Mouse (Mus musculus) embryonic facial prominence, embryonic 11.5 days (tissue): ENCODE results near the gene Mia2. TPM values are rescaled to one million over a fixed set of nuclear protein-coding genes. Genes with fewer than 3 reads are reported as not detected.

ENCODE experiments used
- ATAC-seq: fragments of 200-750 bp; cut with Nextera tagmentation; replicated peaks from 2 replicates; pipeline ENCODE4 v1.8.0; 2017; ENCODE audit warnings: low read depth; ENCODE audit not compliant: insufficient number of reproducible peaks, low FRiP score, low TSS enrichment
- DNase-seq: peaks from one replicate; pipeline ENCODE4 v3.0.0-alpha.2; 2015; ENCODE audit warnings: low spot score
- H3K27ac ChIP-seq: fragments of 300-500 bp; sonication (generic); replicated peaks from 2 replicates; pipeline ENCODE4 v1.5.1; 2014; ENCODE audit warnings: mild to moderate bottlenecking, low read depth, low read length, control low read depth
- H3K27me3 ChIP-seq: fragments of 300-500 bp; sonication (generic); 2 replicates; pipeline ENCODE4 v1.6.1; 2014; ENCODE audit warnings: mild to moderate bottlenecking, low read length, moderate library complexity, mixed read lengths; ENCODE audit not compliant: control insufficient read depth, insufficient read depth
- H3K36me3 ChIP-seq: fragments of 300-500 bp; sonication (generic); replicated peaks from 2 replicates; pipeline ENCODE4 v1.6.1; 2014; ENCODE audit warnings: low read depth, mild to moderate bottlenecking, low read length, moderate library complexity, mixed read lengths; ENCODE audit not compliant: control insufficient read depth, insufficient read depth
- H3K4me1 ChIP-seq: fragments of 300-500 bp; sonication (generic); 2 replicates; pipeline ENCODE4 v1.6.1; 2014; ENCODE audit warnings: low read length, mixed read lengths; ENCODE audit not compliant: control insufficient read depth, insufficient read depth
- H3K4me2 ChIP-seq: fragments of 300-500 bp; sonication (generic); 2 replicates; pipeline ENCODE4 v1.6.1; 2014; ENCODE audit warnings: low read depth, mild to moderate bottlenecking, control low read depth, low read length, moderate library complexity
- H3K4me3 ChIP-seq: fragments of 300-500 bp; sonication (generic); 2 replicates; pipeline ENCODE4 v1.5.1; 2014; ENCODE audit warnings: low read depth, low read length, control low read depth
- H3K9ac ChIP-seq: fragments of 300-500 bp; sonication (generic); replicated peaks from 2 replicates; pipeline ENCODE4 v1.6.1; 2014; ENCODE audit warnings: mild to moderate bottlenecking, control low read depth, low read length
- H3K9me3 ChIP-seq: fragments of 300-500 bp; sonication (generic); replicated peaks from 2 replicates; pipeline ENCODE4 v1.6.1; 2016; ENCODE audit warnings: mild to moderate bottlenecking, low read length, inconsistent platforms, mixed read lengths; ENCODE audit not compliant: control insufficient read depth
- whole genome bisulfite sequencing: fragments of 180-500 bp; shearing (Covaris S2); extraction: QIAGEN DNeasy Blood & Tissue Kit; methylation state at CpG from one replicate; pipeline ENCODE4 v1.1.7; 2014; 5-methylcytosine and 5-hydroxymethylcytosine counted together
- polyA plus RNA-seq: library from polyadenylated mRNA; unstranded; fragments of >200 nt; fragmentation: Nextera tagmentation; extraction: Ambion mirVana; gene quantifications from 2 replicates; pipeline ENCODE4 v1.2.1, GENCODE M21; 2014

The Mia2 gene
- polyA plus RNA-seq, 1 experiment from 2014 or later: 71.9 TPM

DNA sequence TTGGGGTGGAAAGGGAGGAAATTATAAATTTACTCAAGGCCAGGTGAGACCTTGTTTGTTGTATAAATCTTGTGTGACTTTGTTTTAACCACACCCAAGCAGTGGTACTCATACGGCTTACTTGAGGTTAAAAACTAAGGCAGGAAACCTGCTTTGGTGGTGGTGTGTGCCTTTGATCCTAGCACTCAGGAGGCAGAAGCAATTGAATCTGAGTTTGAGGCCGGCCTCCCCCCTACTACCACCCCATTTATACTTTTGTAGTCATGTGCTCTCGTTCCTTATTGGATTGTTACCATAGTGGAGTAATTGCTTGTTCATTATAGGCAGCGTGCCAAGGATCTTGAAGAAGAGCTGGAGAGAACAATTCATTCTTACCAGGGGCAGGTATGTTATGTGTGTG lies 74.3 kb downstream of the Mia2 start:
- Histone ChIP-seq H3K9me3 (no peaks in the 10 kb centered on the region), H3K4me3 (no peak overlapping the region), H3K9ac (no peak overlapping the region), H3K27ac (no peak overlapping the region), H3K27me3 (no peaks in the 10 kb centered on the region), H3K4me1 (no peaks in the 10 kb centered on the region), H3K4me2 (no peak overlapping the region), H3K36me3 (no peaks in the 10 kb centered on the region)
- WGBS: 85% methylated on average over 4 of the region's 4 CpGs
- ATAC-seq: no peak
- DNase-seq: no peak

- no peak for ATAC-seq
- Histone ChIP-seq H3K36me3 (peaks cover 8% of the 10 kb centered on the region), H3K27me3 (no peaks in the 10 kb centered on the region), H3K4me3 (no peak overlapping the region), H3K4me2 (no peak overlapping the region), H3K9ac (no peak overlapping the region), H3K9me3 (no peaks in the 10 kb centered on the region), H3K27ac (no peak overlapping the region), H3K4me1 (no peaks in the 10 kb centered on the region)
- 94% methylated on average over 3 of the region's 3 CpGs for whole genome bisulfite sequencing
- DNase-seq: no peak
Observed at GRCm38 (mm10) chr12:59177814-59178213, 82.2 kb downstream of the Mia2 start.

DNA sequence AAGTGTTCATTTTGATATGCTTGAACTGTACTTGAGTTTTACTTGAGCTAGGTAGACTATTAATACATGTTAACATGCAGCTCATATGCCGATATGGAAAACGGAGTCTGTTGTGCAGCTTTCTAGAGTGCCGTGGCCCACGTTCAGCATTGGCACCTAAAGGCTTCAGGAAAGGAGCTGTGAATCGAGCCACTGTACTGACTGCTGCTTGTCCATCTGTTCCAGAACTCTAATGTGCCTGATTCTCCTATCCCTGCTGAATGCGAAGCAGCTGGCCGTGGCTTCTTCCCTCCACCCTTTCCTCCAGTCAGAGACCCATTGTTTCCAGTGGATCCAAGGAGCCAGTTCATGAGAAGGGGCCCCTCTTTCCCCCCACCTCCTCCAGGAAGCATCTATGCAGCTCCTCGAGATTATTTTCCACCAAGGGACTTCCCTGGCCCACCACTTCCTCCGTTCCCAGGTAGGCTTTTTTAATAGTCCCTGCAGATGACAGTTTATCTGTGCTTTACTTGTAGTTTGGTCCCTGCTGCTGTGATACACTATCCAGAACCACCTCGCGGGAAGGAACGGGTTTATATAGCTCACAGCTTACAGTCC lies 92.6 kb downstream of the Mia2 start:
- ATAC-seq (no peak), DNase-seq (no peak)
- H3K27ac ChIP-seq: no peak overlapping the region
- H3K4me1 ChIP-seq: no peaks in the 10 kb centered on the region
- H3K9me3 ChIP-seq: no peaks in the 10 kb centered on the region
- H3K36me3 ChIP-seq: peaks cover 3% of the 10 kb centered on the region; the same call in 1 of the 2 replicates
- H3K27me3 ChIP-seq: no peaks in the 10 kb centered on the region
- no peak overlapping the region for H3K9ac ChIP-seq
- no peak overlapping the region for H3K4me3 ChIP-seq
- 89% methylated on average over 12 of the region's 12 CpGs for WGBS
- H3K4me2 ChIP-seq: no peak overlapping the region

DNA sequence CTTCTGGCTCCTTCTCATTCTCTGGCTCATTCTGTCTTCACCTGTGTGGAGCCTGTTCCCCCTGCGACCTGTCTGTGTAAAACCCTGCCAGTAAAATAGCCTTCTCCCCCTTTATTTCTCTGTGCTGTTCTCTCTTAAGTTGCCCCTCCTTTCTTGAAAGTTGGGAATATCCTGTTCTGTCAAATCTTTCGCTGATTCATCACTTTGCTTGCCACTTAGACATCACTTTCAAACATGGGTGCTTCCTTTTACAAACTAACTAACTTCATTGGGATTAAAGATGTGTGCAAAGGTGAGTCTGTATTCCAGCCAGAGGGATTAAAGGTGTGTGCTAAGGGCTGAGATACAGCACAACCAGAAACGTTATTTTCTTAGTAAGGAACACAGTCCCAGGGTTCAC lies 98.0 kb downstream of the Mia2 start:
- Histone ChIP-seq H3K9me3 (no peaks in the 10 kb centered on the region), H3K4me2 (no peak overlapping the region), H3K27ac (no peak overlapping the region), H3K9ac (no peak overlapping the region), H3K27me3 (no peaks in the 10 kb centered on the region), H3K4me1 (no peaks in the 10 kb centered on the region), H3K36me3 (no peaks in the 10 kb centered on the region; the same call in 1 of the 2 replicates), H3K4me3 (no peak overlapping the region)
- WGBS: 79% methylated on average over 3 of the region's 3 CpGs
- DNase-seq: no peak
- no peak for ATAC-seq

DNA sequence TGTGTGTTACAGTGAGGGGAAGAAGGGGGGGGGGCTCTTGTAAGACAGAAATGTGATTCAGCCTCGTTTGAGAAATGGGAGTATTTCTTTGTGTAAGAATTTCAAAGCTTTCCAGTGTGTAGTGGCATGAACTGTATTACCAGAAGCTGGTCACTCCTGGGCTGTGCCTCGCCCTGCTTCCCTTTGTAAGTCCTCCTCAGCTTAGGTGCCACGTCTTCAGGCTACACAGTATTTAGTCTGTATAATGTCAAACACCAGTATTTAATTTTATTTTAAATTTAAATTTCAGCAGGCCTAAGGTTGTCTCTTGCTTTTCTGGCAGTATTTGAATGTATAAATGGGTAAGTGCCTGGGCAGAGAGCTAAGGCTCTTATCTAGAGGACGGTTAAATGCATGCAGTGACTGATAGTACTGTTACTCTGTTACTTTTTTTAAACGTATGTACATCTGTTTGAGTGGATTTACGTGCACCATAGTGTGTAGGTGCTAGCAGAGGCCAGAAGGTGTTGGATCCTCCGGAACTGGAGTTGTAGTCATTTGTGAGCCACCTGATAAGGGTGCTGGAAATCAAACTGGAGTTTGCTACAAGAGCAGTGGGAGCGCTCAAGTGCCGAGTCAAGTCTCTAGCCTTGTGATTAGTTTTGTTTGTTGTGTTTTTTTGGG lies 98.9 kb downstream of the Mia2 start:
- no peaks in the 10 kb centered on the region for H3K4me1 ChIP-seq
- DNase-seq (no peak), ATAC-seq (no peak)
- H3K27me3 ChIP-seq: no peaks in the 10 kb centered on the region
- no peaks in the 10 kb centered on the region for H3K9me3 ChIP-seq
- 82% methylated on average over 9 of the region's 9 CpGs for WGBS
- no peak overlapping the region for H3K4me3 ChIP-seq
- no peak overlapping the region for H3K9ac ChIP-seq
- H3K36me3 ChIP-seq: no peaks in the 10 kb centered on the region; the same call in 1 of the 2 replicates
- H3K4me2 ChIP-seq: no peak overlapping the region
- H3K27ac ChIP-seq: no peak overlapping the region

- Histone ChIP-seq H3K9me3 (no peaks in the 10 kb centered on the region), H3K27ac (no peak overlapping the region), H3K27me3 (no peaks in the 10 kb centered on the region), H3K9ac (no peak overlapping the region), H3K4me3 (no peak overlapping the region), H3K4me2 (no peak overlapping the region), H3K4me1 (no peaks in the 10 kb centered on the region), H3K36me3 (no peaks in the 10 kb centered on the region)
- 73% methylated on average over 4 of the region's 4 CpGs for WGBS
- no peak for ATAC-seq
- DNase-seq: no peak
Observed at GRCm38 (mm10) chr12:59195065-59195464, 99.5 kb downstream of the Mia2 start.

GRCm38 (mm10) chr12:59195941-59196340 lies 100.3 kb downstream of the Mia2 start:
- no peak overlapping the region for H3K9ac ChIP-seq
- WGBS: 77% methylated on average over 4 of the region's 4 CpGs
- no peaks in the 10 kb centered on the region for H3K4me1 ChIP-seq
- no peak overlapping the region for H3K27ac ChIP-seq
- no peak overlapping the region for H3K4me2 ChIP-seq
- no peaks in the 10 kb centered on the region for H3K27me3 ChIP-seq
- H3K4me3 ChIP-seq: no peak overlapping the region
- DNase-seq: no peak
- no peak for ATAC-seq
- H3K9me3 ChIP-seq: no peaks in the 10 kb centered on the region
- no peaks in the 10 kb centered on the region for H3K36me3 ChIP-seq

DNA sequence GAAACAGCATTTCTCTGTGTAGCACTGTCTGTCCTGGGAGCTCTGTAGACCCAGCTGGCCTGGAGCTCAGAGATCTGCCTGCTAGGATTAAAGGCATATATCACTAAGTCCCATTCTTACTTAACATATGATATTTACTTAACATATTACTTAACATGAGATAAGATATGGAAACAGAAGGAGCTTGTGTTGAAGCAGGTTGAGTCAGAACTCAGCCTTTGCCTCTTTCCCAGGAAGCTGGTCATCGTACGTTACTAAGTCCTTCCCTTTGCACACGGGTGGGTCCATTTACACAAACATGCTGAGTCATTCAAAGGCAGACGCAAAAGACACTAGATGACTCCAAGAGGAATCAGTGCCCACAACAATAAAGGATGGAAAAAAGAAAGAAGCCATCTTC lies 103.2 kb downstream of the Mia2 start:
- 84% methylated on average over 4 of the region's 4 CpGs for WGBS

More for the DNA sequence above, 103.2 kb downstream of the Mia2 start:
- DNase-seq: no peak
- Histone ChIP-seq H3K9me3 (no peaks in the 10 kb centered on the region), H3K27me3 (no peaks in the 10 kb centered on the region), H3K36me3 (no peaks in the 10 kb centered on the region), H3K4me2 (no peak overlapping the region), H3K27ac (no peak overlapping the region), H3K9ac (no peak overlapping the region), H3K4me3 (no peak overlapping the region), H3K4me1 (no peaks in the 10 kb centered on the region)
- no peak for ATAC-seq
